Mouse (Mus musculus) embryonic fibroblast, embryonic 13.5 days (primary cell): ENCODE data around the gene Upk3a. TPM values are rescaled to one million over a fixed set of nuclear protein-coding genes. Genes with fewer than 3 reads are reported as not detected.

Source experiments
- H3K27ac ChIP-seq: 2 replicates; pipeline ENCODE4 v1.5.1; 2012; ENCODE audit warnings: low read length, control low read depth, inconsistent platforms; ENCODE audit not compliant: insufficient read depth
- H3K4me1 ChIP-seq: 2 replicates; pipeline ENCODE4 v1.6.1; 2011; ENCODE audit warnings: low read length; ENCODE audit not compliant: control insufficient read depth, insufficient read depth
- H3K4me3 ChIP-seq: 2 replicates; pipeline ENCODE4 v1.5.1; 2011; ENCODE audit warnings: mild to moderate bottlenecking, control low read depth, low read length; ENCODE audit not compliant: insufficient read depth
- CTCF ChIP-seq: IDR thresholded peaks from 2 replicates; pipeline ENCODE4 v1.5.1; 2011; ENCODE audit warnings: mild to moderate bottlenecking, control low read depth, low read length, moderate library complexity, borderline replicate concordance; ENCODE audit not compliant: insufficient read depth
- POLR2A ChIP-seq: IDR thresholded peaks from 2 replicates; pipeline ENCODE4 v1.6.1; 2011; ENCODE audit warnings: low read depth, mild to moderate bottlenecking, control low read depth, low read length, moderate library complexity
- polyA plus RNA-seq: library from polyadenylated mRNA; stranded (reverse); fragments of >200 nt; gene quantifications from 2 replicates; pipeline ENCODE4 v1.2.4, GENCODE M21; 2011; ENCODE audit warnings: low read depth; ENCODE audit not compliant: missing spikeins, insufficient read length

Upk3a gene
- polyA plus RNA-seq, 1 experiment, result not detected

DNA sequence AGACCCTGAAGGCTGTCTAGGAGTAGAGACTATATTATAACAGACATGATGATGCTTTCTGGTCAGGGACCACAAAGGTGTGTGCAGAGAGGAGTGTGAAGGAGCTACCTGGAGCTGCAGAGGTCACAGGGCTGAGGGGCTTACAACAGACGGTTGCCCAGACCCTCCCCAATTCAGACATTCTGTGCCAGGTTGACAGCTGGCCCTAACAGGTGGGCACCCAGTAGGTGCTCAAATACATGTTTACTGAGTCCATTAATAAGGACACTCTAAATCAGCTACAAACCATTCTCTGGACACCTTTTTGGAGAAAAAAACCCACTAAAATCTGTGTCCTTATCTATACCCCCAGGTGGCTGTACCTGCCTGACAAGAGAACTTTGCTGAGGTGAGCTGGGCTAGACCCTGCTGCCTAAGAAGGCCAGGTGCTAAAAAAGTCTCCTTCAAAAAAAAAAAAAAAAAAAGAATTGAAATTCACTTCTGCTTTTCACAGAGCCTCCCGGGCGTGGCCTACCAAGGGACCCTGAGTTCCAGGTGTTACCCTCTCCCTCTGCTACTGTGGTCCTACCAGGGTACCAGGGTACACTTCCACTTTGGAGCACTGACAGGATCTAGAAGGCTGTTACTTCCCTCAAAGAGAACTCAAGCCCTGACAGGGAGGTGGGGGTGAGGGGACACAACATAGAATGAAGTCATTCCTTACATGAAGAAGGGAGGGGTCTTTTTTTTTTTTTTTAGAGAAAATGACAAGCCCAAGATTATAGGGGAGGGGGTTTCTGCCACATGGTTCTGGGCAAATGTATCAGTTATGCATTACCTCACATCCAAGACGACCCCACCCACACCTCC lies 30.5 kb upstream of the Upk3a start:
- Histone ChIP-seq H3K4me1 (peaks cover 15% of the 10 kb centered on the region), H3K27ac (no peak overlapping the region), H3K4me3 (peak overlapping the region; percentile 88)
- TF ChIP-seq CTCF (no peak), POLR2A (no peak)

DNA sequence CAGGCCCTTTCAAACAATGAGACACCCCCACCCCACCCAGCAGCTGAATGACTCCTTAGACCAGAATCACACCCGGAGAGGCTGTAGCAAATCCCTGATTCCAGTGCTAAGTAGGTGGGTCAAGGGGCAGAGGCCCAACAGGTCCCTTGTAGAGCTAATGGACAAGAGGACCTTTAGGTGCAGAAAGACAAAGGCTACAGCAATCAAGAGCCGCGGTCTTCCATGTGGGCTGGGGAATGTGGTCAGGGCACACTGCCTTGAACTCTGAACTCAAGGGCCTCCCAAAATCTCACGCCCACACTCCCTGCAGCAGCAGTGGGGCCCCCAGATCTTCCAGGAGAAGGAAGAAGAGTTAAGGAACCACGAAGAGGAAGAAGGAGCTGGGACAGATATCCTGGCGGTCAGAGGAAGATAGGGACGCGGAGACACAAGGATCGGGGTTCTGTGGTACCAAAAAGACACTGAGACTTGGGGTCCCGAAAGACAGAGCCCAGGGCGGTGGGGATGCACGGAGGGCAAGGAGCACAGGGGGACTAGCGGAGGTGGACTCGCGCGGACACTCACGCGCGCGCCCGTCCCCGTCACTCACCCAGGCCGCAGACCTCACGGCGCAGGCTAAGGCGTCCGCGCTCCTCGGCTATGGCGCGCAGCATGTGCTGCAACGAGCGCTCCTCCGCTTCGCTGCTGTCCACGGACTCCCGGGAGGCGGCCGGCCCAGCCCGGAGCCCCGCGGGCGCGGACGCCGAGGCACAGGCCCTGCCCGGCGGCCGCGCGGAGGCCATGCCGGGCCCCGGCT lies 29.7 kb upstream of the Upk3a start:
- Histone ChIP-seq H3K27ac (no peak overlapping the region), H3K4me3 (peak overlapping the region; percentile 88), H3K4me1 (peaks cover 15% of the 10 kb centered on the region)
- TF ChIP-seq CTCF (no peak), POLR2A (no peak)

DNA sequence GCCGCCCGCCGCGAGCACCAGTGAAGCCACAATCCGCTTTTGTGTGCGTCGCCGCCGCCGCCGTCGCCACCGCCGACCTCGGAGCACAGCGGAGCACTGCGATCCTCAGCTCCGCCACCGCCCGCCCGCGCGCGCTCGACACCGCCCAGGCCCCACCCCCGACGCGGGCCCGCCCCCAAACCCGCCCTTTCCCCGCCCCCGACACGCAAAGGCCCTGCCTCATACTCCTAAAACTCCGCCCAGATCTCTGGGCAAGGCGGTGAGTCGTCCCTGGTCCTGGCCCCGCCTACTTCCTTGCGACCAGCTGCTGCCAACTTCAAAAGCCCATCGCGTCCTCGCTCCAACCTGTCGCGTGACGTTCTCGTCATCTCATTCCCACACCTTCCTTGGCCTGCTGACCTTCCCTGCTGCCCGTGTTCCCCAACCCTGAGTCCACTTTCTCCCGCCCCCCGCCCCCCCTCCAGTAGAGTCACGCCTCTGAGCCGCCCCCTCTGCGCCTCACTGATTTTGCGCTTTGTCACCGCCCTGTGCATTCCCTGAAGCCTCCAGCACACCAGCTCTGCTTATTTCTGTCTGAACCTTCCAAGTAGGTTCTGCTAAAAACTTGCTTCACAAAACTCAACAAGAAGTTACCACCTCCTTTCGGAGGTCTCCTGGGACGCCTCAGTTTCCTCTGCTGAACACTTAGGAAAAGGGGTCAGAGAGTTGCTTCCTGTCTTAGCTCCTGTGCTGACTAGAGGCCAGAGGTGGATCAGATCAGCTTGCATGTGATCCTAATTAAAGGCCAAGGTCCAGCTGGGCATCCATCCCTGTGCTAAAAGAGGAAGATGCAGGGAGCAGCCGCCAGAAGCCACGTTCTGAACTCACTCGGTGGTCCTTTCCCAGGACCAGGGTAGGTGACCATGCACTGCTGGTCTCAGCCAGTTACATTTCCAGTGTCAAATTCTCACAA lies 28.8 kb upstream of the Upk3a start, which contains the start of gene 5031439G07Rik:
5031439G07Rik (minus strand) TSS at position 678 of the 952 bp plus-strand sequence.
- Histone ChIP-seq H3K4me3 (peak within 1 kb of the TSS; percentile 88), H3K27ac (peak within 1 kb of the TSS; percentile 51), H3K4me1 (peaks cover 15% of the 10 kb centered on the region)
- TF ChIP-seq POLR2A (peak; percentile 83), CTCF (no peak)

DNA sequence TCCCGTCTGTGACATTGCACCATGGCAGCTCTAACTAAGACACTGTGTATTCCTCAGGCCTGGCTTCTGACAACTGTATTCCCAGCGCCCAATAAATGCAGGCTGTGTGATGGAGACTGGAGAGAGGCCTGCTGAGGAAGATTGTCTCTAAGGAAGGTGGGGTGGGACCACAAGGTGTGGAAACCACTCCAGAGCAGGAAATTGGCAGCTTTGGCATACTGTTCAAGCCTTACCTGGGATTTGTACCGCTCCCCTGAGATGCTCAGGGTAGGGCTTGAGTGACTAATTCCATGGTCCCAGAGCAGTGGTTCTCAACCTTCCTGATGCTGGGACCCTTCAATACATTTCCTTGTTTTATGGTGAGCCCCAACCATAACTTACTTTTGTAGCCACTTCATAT lies 27.8 kb upstream of the Upk3a start:
- no peak overlapping the region for H3K27ac ChIP-seq
- TF ChIP-seq CTCF, result no peak
- no peak for TF ChIP-seq POLR2A
- H3K4me1 ChIP-seq, result peaks cover 8% of the 10 kb centered on the region; the same call in 1 of the 2 replicates
- no peak overlapping the region for H3K4me3 ChIP-seq

DNA sequence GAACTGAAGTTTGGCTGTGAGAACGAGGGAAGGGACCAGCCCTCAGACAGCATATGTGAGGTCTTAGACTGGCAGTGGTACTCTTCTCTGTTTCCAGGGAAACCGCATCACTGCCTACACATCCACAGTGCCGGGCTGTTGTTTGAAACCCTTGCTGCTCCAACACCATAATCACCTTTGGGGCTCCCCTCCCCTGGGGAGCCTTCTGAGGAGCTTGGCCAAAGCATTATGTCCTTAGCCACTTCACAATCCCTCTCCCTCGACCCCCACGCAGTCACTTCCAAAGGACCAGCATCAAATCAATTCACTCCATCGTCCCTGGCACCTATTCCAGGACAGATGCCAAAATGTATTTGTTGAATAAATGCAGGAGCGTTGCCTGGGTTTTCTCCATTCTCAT lies 27.2 kb upstream of the Upk3a start:
- TF ChIP-seq CTCF (no peak), POLR2A (no peak)
- H3K4me3 ChIP-seq, result no peak overlapping the region
- no peak overlapping the region for H3K27ac ChIP-seq
- H3K4me1 ChIP-seq, result peaks cover 7% of the 10 kb centered on the region; the same call in 1 of the 2 replicates

DNA sequence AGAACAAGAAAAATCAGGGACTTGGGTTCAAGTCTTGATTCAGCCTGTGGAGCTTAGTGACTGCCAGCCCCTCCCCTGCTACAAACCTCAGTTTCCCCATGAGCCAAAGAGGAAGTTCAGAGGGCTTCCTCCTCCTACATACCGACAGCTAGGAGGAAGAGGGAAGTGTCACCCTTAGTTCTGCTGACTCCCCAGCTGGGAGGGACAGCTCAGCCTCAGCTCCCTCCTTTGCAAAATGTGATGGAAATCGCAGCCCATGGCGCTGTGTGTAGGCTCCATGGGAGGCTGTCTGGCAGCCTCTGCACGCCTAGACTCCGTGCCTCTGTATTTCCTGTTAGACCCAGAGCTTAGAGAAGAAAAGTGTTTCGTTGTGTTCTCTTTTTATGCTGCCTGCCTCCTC lies 22.4 kb upstream of the Upk3a start:
- no peak for TF ChIP-seq CTCF
- TF ChIP-seq POLR2A, result no peak
- Histone ChIP-seq H3K4me3 (no peak overlapping the region), H3K27ac (no peak overlapping the region), H3K4me1 (no peaks in the 10 kb centered on the region)

DNA sequence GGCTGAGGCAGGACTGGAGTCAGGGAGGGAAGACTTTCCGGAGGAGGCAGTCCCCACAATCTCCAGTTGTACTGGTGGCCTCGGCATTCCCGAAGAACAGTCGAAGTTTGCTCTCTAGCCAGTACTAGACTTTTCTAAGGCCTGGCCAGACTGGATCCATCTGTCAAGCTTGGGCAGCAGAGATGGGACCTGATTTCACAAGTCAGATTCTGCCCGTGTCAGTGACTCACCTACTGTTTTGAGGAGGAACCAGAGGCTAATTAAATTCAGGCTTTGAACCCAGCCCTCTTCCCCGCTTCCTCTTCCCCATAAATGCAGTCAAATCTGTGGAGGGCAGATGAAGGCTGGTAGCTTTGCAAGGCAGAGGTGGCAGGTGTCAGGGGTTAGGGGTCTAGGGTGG lies 21.9 kb upstream of the Upk3a start:
- H3K4me3 ChIP-seq, result no peak overlapping the region
- no peaks in the 10 kb centered on the region for H3K4me1 ChIP-seq
- no peak overlapping the region for H3K27ac ChIP-seq
- TF ChIP-seq POLR2A, result no peak
- TF ChIP-seq CTCF, result no peak

DNA sequence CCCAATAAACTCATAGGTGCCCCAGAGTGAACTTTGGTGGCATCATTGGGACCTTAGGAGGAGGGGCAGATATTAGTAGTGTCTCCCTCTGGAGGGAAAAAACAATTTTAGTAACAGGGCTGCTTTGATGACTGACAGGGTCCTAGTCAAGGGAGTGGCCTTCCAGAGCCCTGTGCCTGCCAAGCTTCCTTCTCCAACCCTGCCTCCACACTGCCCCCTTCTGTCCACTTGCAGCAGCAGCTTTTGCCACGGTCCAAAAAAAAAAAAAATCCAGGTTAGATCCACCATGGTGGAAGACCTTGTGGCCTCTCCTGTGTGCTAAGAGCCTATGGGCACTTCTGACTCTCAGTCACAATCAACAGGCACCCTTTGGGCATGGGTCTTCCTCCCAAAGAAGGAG lies 21.0 kb upstream of the Upk3a start:
- Histone ChIP-seq H3K4me1 (no peaks in the 10 kb centered on the region), H3K4me3 (no peak overlapping the region), H3K27ac (no peak overlapping the region)
- TF ChIP-seq CTCF (peak; percentile 67; the same call in 1 of the 2 replicates), POLR2A (no peak)
